Mouse (Mus musculus) E14TG2a.4 (cell line): ENCODE measurements at regions not wholly inside any gene's neighbourhood (a gene's known extent, or its start where the extent isn't known, plus 50 kb on each side); places are given as distances from the start of the nearest gene placed in this dataset.

Experiments used
- H3K27me3 ChIP-seq: 2 replicates; pipeline ENCODE4 v1.6.1; 2014; ENCODE audit warnings: low read length, control low read depth; ENCODE audit not compliant: insufficient read depth
- H3K36me3 ChIP-seq: 2 replicates; pipeline ENCODE4 v1.6.1; 2014; ENCODE audit warnings: low read length, control low read depth; ENCODE audit not compliant: insufficient read depth
- H3K4me1 ChIP-seq: replicated peaks from 2 replicates; pipeline ENCODE4 v1.6.1; 2014; ENCODE audit warnings: low read depth, low read length, control low read depth
- H3K4me3 ChIP-seq: replicated peaks from 2 replicates; pipeline ENCODE4 v1.5.1; 2014; ENCODE audit warnings: mild to moderate bottlenecking, low read length
- H3K9me3 ChIP-seq: 2 replicates; pipeline ENCODE4 v1.6.1; 2014; ENCODE audit warnings: low read length, control low read depth
- CTCF ChIP-seq: conservative IDR thresholded peaks from 2 replicates; pipeline ENCODE4 v1.5.1; 2014; ENCODE audit warnings: low read length
- NANOG ChIP-seq: IDR thresholded peaks from 2 replicates; pipeline ENCODE4 v1.6.1; 2014; ENCODE audit warnings: borderline replicate concordance, low read length, mixed read lengths
- POU5F1 ChIP-seq: IDR thresholded peaks from 2 replicates; pipeline ENCODE4 v1.6.1; 2014; ENCODE audit warnings: low read length, borderline replicate concordance

DNA sequence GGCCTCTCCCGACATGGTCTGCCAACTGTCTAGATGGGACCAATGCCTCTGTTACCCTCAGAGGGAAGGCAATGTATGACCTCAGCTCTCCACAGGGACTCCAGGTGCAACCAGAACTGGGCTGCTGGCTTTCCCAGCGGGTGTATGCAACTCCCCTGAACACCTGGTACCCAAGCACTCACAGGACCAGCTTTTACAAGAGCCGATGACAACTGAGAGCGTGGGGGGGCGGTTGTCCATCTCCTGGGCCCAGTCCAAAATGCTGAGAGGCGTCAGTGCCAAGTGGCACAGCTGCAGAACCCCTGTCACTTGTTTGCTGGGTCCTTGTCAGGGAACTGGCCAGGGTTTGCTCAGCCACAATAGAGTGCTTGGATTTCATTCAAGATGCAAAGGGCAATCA, 700.1 kb upstream of the Fam160b2 start:
- Histone ChIP-seq H3K36me3 (no peaks in the 10 kb centered on the region), H3K4me1 (no peaks in the 10 kb centered on the region), H3K9me3 (no peaks in the 10 kb centered on the region), H3K27me3 (no peaks in the 10 kb centered on the region), H3K4me3 (no peak overlapping the region)
- TF ChIP-seq POU5F1 (no peak), NANOG (no peak), CTCF (no peak)

DNA sequence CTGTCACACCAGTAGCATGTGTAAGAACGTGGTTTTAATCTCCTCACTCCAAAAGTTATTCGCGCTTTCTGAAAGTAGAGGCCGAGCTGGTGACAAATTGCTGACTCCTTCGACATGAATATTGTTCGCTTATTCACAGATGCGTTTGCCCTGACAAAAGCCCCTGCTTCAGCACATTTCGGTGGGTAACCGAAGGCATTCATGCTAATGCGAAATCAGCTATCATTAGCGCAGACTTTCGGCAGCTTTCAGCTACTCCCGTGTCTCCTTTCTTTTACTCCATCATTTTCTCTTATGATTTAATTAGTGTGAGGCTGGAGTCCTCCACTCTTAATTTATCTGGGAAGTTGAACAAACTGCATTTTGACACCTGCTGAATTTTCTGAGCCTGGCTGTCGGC, 681.9 kb upstream of the Fam160b2 start:
- Histone ChIP-seq H3K4me1 (no peaks in the 10 kb centered on the region), H3K36me3 (no peaks in the 10 kb centered on the region), H3K4me3 (no peak overlapping the region), H3K9me3 (no peaks in the 10 kb centered on the region), H3K27me3 (no peaks in the 10 kb centered on the region)
- TF ChIP-seq POU5F1 (no peak), CTCF (no peak), NANOG (no peak)

GRCm38 (mm10) chr14:71276309-71276791, 676.7 kb upstream of the Fam160b2 start:
- Histone ChIP-seq H3K4me3 (no peak overlapping the region), H3K9me3 (no peaks in the 10 kb centered on the region), H3K4me1 (no peaks in the 10 kb centered on the region), H3K36me3 (no peaks in the 10 kb centered on the region), H3K27me3 (no peaks in the 10 kb centered on the region)
- TF ChIP-seq NANOG (no peak), POU5F1 (no peak), CTCF (no peak)

DNA sequence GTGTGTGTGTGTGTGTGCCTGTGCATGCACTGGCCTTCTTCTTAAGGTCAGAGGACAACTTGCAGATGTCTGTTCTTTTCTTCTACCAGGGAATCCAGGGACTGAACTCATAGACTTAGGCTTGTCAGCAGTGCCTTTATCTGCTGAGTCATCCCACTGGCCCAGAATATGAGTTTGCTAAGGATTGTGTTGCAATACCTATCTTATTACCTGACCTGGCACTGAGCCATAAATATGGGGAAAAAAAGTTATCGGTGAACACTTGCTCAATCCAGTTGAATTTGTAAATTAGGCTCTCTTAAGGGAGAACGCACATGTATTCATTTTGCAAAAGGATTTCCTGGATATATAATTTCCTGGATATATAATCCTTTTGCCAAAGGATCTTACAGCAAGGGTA, 672.8 kb upstream of the Fam160b2 start:
- no peaks in the 10 kb centered on the region for H3K36me3 ChIP-seq
- no peak overlapping the region for H3K4me3 ChIP-seq
- H3K27me3 ChIP-seq: no peaks in the 10 kb centered on the region
- no peak for TF ChIP-seq NANOG
- TF ChIP-seq POU5F1: no peak
- no peak for TF ChIP-seq CTCF
- no peaks in the 10 kb centered on the region for H3K9me3 ChIP-seq
- no peaks in the 10 kb centered on the region for H3K4me1 ChIP-seq

DNA sequence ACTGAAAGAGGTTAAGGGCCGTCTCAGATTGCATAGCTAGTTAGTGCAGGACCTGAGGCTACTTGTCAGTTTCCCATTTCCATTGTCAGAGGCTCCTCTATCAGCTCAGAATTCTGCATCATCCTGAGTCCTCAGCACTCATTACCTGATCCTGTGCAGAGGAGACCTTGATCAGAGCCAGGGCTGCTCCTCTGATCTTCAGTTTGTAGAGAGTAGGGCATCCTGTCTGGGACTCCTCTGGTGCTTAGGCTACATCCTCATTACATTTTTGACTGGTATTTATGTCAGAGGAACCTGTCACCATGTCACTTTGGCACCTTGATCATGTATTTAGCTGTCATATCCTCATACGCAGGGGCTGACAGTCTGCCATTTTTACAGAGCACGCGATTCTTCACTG, 658.0 kb upstream of the Fam160b2 start:
- TF ChIP-seq POU5F1 (no peak), NANOG (no peak), CTCF (no peak)
- Histone ChIP-seq H3K9me3 (no peaks in the 10 kb centered on the region), H3K36me3 (no peaks in the 10 kb centered on the region), H3K4me3 (no peak overlapping the region), H3K4me1 (no peaks in the 10 kb centered on the region), H3K27me3 (no peaks in the 10 kb centered on the region)

- H3K9me3 ChIP-seq: no peaks in the 10 kb centered on the region
- TF ChIP-seq CTCF (no peak), NANOG (no peak), POU5F1 (no peak)
Measured at GRCm38 (mm10) chr14:71254207-71254606, 654.6 kb upstream of the Fam160b2 start.

DNA sequence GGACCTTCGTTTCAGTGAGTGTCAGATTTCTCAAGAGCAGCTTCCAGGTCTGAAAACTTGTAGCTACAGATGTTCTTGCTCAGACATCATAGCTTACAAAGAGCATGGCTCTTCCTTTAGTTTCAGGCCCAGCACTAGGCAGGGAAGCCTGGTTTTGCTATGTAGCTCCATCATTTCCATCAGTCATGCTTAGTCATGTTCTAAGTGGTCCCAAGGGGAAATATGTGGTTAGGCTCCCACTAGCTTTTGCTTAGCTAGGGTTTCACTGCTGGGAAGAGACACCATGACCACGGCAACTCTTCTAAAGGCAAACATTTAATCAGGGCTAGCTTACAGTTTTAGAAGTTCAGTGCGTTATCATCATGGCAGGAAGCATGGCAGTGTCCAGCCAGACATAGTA, 652.5 kb upstream of the Fam160b2 start:
- Histone ChIP-seq H3K4me1 (no peaks in the 10 kb centered on the region), H3K27me3 (no peaks in the 10 kb centered on the region), H3K4me3 (no peak overlapping the region), H3K9me3 (no peaks in the 10 kb centered on the region), H3K36me3 (no peaks in the 10 kb centered on the region)
- no peak for TF ChIP-seq CTCF
- no peak for TF ChIP-seq POU5F1
- TF ChIP-seq NANOG: no peak

More at GRCm38 (mm10) chr14:71254207-71254606, 654.6 kb upstream of the Fam160b2 start:
- Histone ChIP-seq H3K4me1 (no peaks in the 10 kb centered on the region), H3K27me3 (no peaks in the 10 kb centered on the region), H3K4me3 (no peak overlapping the region), H3K36me3 (no peaks in the 10 kb centered on the region)

- no peaks in the 10 kb centered on the region for H3K9me3 ChIP-seq
- no peak overlapping the region for H3K4me3 ChIP-seq
- TF ChIP-seq POU5F1 (no peak), NANOG (no peak), CTCF (no peak)
- no peaks in the 10 kb centered on the region for H3K4me1 ChIP-seq
- no peaks in the 10 kb centered on the region for H3K36me3 ChIP-seq
- H3K27me3 ChIP-seq: no peaks in the 10 kb centered on the region
Measured at GRCm38 (mm10) chr14:71251116-71251515, 651.5 kb upstream of the Fam160b2 start.

GRCm38 (mm10) chr14:71249387-71249965, 649.8 kb upstream of the Fam160b2 start:
- TF ChIP-seq NANOG: no peak
- no peak for TF ChIP-seq CTCF
- no peak for TF ChIP-seq POU5F1
- Histone ChIP-seq H3K27me3 (no peaks in the 10 kb centered on the region), H3K36me3 (no peaks in the 10 kb centered on the region), H3K4me1 (no peaks in the 10 kb centered on the region), H3K4me3 (no peak overlapping the region), H3K9me3 (no peaks in the 10 kb centered on the region)

GRCm38 (mm10) chr14:71248534-71248933, 648.9 kb upstream of the Fam160b2 start:
- Histone ChIP-seq H3K9me3 (no peaks in the 10 kb centered on the region), H3K4me1 (no peaks in the 10 kb centered on the region), H3K36me3 (no peaks in the 10 kb centered on the region), H3K4me3 (no peak overlapping the region), H3K27me3 (no peaks in the 10 kb centered on the region)
- TF ChIP-seq CTCF (no peak), POU5F1 (no peak), NANOG (no peak)
